Mouse (Mus musculus): ENCODE data around the gene Prtn3.

Prtn3 gene

GRCm38 (mm10) chr10:79928907-79929701, 54.8 kb downstream of the Prtn3 start:
- DNase-seq, result no peak

DNA sequence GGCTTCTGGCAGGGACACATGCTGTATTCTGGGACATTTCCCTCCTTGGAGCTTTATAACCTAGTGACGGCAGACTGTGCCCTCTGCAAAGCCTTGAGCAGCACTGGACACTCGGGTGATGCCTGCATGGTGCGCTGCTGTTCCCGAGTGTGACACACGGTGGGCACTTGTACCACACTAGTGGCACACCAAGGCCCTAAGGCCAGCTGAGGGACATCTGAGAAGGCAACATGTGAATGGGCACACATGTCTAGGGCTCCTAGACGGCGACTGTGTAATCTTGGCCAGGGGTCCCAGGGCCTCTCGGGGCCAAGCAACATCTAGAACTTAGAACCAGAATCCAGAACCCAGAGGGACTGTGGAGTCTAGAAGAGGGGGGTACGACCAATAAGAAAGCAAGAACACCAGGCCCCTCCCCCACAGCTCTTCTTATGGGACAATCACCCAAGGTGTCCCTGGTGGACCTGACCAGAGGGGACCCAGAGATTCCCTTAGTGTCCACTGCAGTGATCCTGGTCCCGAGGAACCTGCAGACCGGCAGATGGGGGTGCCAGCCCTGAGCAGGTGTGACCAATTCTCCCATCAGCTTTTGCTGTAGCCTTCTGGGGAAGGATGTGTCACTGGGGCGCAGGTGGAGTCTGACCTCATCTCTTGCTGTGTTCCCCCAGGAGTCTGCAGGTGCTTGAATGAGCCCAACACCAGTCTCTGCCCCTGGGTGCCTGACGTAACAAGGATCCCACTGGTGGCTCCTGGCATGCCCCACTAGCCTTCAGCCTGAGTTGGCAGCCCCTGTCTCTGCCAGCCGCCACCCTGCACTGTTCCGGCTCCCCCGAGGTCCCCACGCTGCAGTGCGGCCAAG, 55.9 kb downstream of the Prtn3 start:
- DNase-seq, result no peak

- DNase-seq, result no peak
These were observed 56.5 kb downstream of the Prtn3 start for GRCm38 (mm10) chr10:79930826-79931186.

- DNase-seq, result no peak
These were observed 57.5 kb downstream of the Prtn3 start for GRCm38 (mm10) chr10:79931797-79932196.

- peak; percentile 82 to 94 for DNase-seq
These were observed 58.5 kb downstream of the Prtn3 start for GRCm38 (mm10) chr10:79932736-79933135.
